Mouse (Mus musculus): Measurements from ENCODE around the gene Srrm3. TPM values are rescaled to one million over a fixed set of nuclear protein-coding genes. Genes with fewer than 3 reads are reported as not detected.

The Srrm3 gene
- total RNA-seq, 2 experiments from 2014 or later = not detected

GRCm38 (mm10) chr5:135919902-135920301 is 113.2 kb downstream of the Srrm3 start:
- no peak for ATAC-seq (replicated peaks; ENCODE audit: poor library complexity, severe bottlenecking)

GRCm38 (mm10) chr5:135923901-135924300 is 117.2 kb downstream of the Srrm3 start:
- no peak for ATAC-seq (replicated peaks; ENCODE audit: poor library complexity, severe bottlenecking)

Other genes starting within 250 kb of the Srrm3 start
- not detected in 2 replicates for gene Ccl26, start 243.3 kb upstream of the Srrm3 start, total RNA-seq (2014; fragmentation: Nextera tagmentation)
- not detected in 2 replicates for gene Ccl26, start 243.3 kb upstream of the Srrm3 start, total RNA-seq (2017)
- 2.3 and 3.9 TPM in 2 replicates for gene Ccl24, start 233.8 kb upstream of the Srrm3 start, total RNA-seq (2014; fragmentation: Nextera tagmentation)
- 1.4 TPM in 1 of 2 replicates, not detected in the other for gene Ccl24, start 233.8 kb upstream of the Srrm3 start, total RNA-seq (2017)
- 14.1 and 19.1 TPM in 2 replicates for gene Rhbdd2, start 174.3 kb upstream of the Srrm3 start, total RNA-seq (2014; fragmentation: Nextera tagmentation)
- gene Rhbdd2, start 174.3 kb upstream of the Srrm3 start, total RNA-seq (2017) = 4.3 and 8.2 TPM in 2 replicates
- gene Por, start 136.9 kb upstream of the Srrm3 start, total RNA-seq (2014; fragmentation: Nextera tagmentation) = 26.7 and 34.3 TPM in 2 replicates
- gene Por, start 136.9 kb upstream of the Srrm3 start, total RNA-seq (2017) = 20.6 and 28.7 TPM in 2 replicates
- gene Tmem120a, start 62.4 kb upstream of the Srrm3 start, total RNA-seq (2014; fragmentation: Nextera tagmentation) = 19.1 and 22.9 TPM in 2 replicates
- 17.6 and 26.4 TPM in 2 replicates for gene Tmem120a, start 62.4 kb upstream of the Srrm3 start, total RNA-seq (2017)
- gene Styxl1, start 28.5 kb upstream of the Srrm3 start, total RNA-seq (2014; fragmentation: Nextera tagmentation) = not detected in 2 replicates
- 2.1 TPM in 1 of 2 replicates, not detected in the other for gene Styxl1, start 28.5 kb upstream of the Srrm3 start, total RNA-seq (2017)
- 299 and 328 TPM in 2 replicates for gene Mdh2, start 28.4 kb upstream of the Srrm3 start, total RNA-seq (2014; fragmentation: Nextera tagmentation)
- 154 and 224 TPM in 2 replicates for gene Mdh2, start 28.4 kb upstream of the Srrm3 start, total RNA-seq (2017)
- not detected in 2 replicates for gene Hspb1, start 81.0 kb downstream of the Srrm3 start, total RNA-seq (2014; fragmentation: Nextera tagmentation)
- not detected in 2 replicates for gene Hspb1, start 81.0 kb downstream of the Srrm3 start, total RNA-seq (2017)
- gene Ywhag, start 127.7 kb downstream of the Srrm3 start, total RNA-seq (2014; fragmentation: Nextera tagmentation) = 97.2 and 120 TPM in 2 replicates
- gene Ywhag, start 127.7 kb downstream of the Srrm3 start, total RNA-seq (2017) = 92.2 and 107 TPM in 2 replicates
- gene Ssc4d, start 167.6 kb downstream of the Srrm3 start, total RNA-seq (2014; fragmentation: Nextera tagmentation) = 1.8 and 5.0 TPM in 2 replicates
- 0.90 TPM in 1 of 2 replicates, not detected in the other for gene Ssc4d, start 167.6 kb downstream of the Srrm3 start, total RNA-seq (2017)
- gene Zp3, start 173.2 kb downstream of the Srrm3 start, total RNA-seq (2014; fragmentation: Nextera tagmentation) = not detected in 2 replicates
- not detected in 2 replicates for gene Zp3, start 173.2 kb downstream of the Srrm3 start, total RNA-seq (2017)
- 17.1 and 20.2 TPM in 2 replicates for gene Dtx2, start 187.9 kb downstream of the Srrm3 start, total RNA-seq (2014; fragmentation: Nextera tagmentation)
- gene Dtx2, start 187.9 kb downstream of the Srrm3 start, total RNA-seq (2017) = 6.4 and 8.1 TPM in 2 replicates
- gene Upk3b, start 231.6 kb downstream of the Srrm3 start, total RNA-seq (2014; fragmentation: Nextera tagmentation) = not detected in 2 replicates
- gene Upk3b, start 231.6 kb downstream of the Srrm3 start, total RNA-seq (2017) = 0.04 TPM in 1 of 2 replicates, not detected in the other
- gene Upk3bl, start 247.6 kb downstream of the Srrm3 start, total RNA-seq (2014; fragmentation: Nextera tagmentation) = 5.6 TPM in 1 of 2 replicates, not detected in the other
- gene Upk3bl, start 247.6 kb downstream of the Srrm3 start, total RNA-seq (2017) = 1.7 TPM in 1 of 2 replicates, not detected in the other

Data from granulocyte monocyte progenitor cell, adult 5-6 weeks (primary cell).